Mouse (Mus musculus) heart, embryonic 14.5 days (tissue): ENCODE measurements around the gene Ssx2ip. TPM values are rescaled to one million over a fixed set of nuclear protein-coding genes. Genes with fewer than 3 reads are reported as not detected.

ENCODE experiments used
- ATAC-seq: fragments of 200-750 bp; cut with Nextera tagmentation; 2 replicates; pipeline ENCODE4 v1.8.0; 2017; ENCODE audit warnings: low read depth, moderate TSS enrichment; ENCODE audit not compliant: insufficient number of reproducible peaks, insufficient read depth, low FRiP score
- H3K27ac ChIP-seq, 2 experiments: fragments of 200-500 bp in 1 of 2; fragments of 300-500 bp in 1 of 2; sonication (generic) in 1 of 2; replicated peaks in 1 of 2; 2 replicates each; pipeline ENCODE4 v1.5.1; 2012 to 2014; ENCODE audit warnings: low read depth in 2 of 2, low read length in 2 of 2, control low read depth in 1 of 2, mild to moderate bottlenecking in 1 of 2, mixed read lengths in 1 of 2; ENCODE audit not compliant: control insufficient read depth in 1 of 2, insufficient read depth in 1 of 2
- H3K27me3 ChIP-seq: fragments of 300-500 bp; sonication (generic); 2 replicates; pipeline ENCODE4 v1.6.1; 2014; ENCODE audit warnings: mild to moderate bottlenecking, low read length, control low read depth; ENCODE audit not compliant: control insufficient read depth, insufficient read depth
- H3K36me3 ChIP-seq: fragments of 300-500 bp; sonication (generic); 2 replicates; pipeline ENCODE4 v1.6.1; 2014; ENCODE audit warnings: mild to moderate bottlenecking, control low read depth, low read length, mixed read lengths; ENCODE audit not compliant: control insufficient read depth, insufficient read depth
- H3K4me1 ChIP-seq, 2 experiments: fragments of 200-500 bp in 1 of 2; fragments of 300-500 bp in 1 of 2; sonication (generic) in 1 of 2; 2 replicates each; pipeline ENCODE4 v1.6.1; 2012 to 2014; ENCODE audit warnings: low read length in 2 of 2, control low read depth in 1 of 2, mixed read lengths in 1 of 2; ENCODE audit not compliant: control insufficient read depth in 2 of 2, insufficient read depth in 2 of 2
- H3K4me2 ChIP-seq: fragments of 300-500 bp; sonication (generic); 2 replicates; pipeline ENCODE4 v1.6.1; 2014; ENCODE audit warnings: mild to moderate bottlenecking, low read length
- H3K4me3 ChIP-seq, 2 experiments: fragments of 200-500 bp in 1 of 2; fragments of 300-500 bp in 1 of 2; sonication (generic) in 1 of 2; 2 replicates each; pipeline ENCODE4 v1.5.1; 2012 to 2014; ENCODE audit warnings: low read length in 2 of 2, mild to moderate bottlenecking in 2 of 2, control low read depth in 1 of 2, low read depth in 1 of 2, moderate library complexity in 1 of 2; ENCODE audit not compliant: control insufficient read depth in 1 of 2, insufficient read depth in 1 of 2
- H3K9ac ChIP-seq: fragments of 300-500 bp; sonication (generic); 2 replicates; pipeline ENCODE4 v1.6.1; 2014; ENCODE audit warnings: mild to moderate bottlenecking, low read length
- H3K9me3 ChIP-seq: fragments of 300-500 bp; sonication (generic); 2 replicates; pipeline ENCODE4 v1.6.1; 2016; ENCODE audit warnings: low read length, control low read depth; ENCODE audit not compliant: control insufficient read depth
- WGBS: fragments of 180-500 bp; shearing (Covaris S2); extraction: QIAGEN DNeasy Blood & Tissue Kit; methylation state at CpG from one replicate; pipeline ENCODE4 v1.1.7; 2014; 5-methylcytosine and 5-hydroxymethylcytosine counted together
- polyA plus RNA-seq: library from polyadenylated mRNA; unstranded; fragments of >200 nt; fragmentation: Nextera tagmentation; extraction: Ambion mirVana; gene quantifications from 2 replicates; pipeline ENCODE4 v1.2.1, GENCODE M21; 2014

Ssx2ip gene
- polyA plus RNA-seq, 1 experiment from 2014 or later = 17.1 TPM

DNA sequence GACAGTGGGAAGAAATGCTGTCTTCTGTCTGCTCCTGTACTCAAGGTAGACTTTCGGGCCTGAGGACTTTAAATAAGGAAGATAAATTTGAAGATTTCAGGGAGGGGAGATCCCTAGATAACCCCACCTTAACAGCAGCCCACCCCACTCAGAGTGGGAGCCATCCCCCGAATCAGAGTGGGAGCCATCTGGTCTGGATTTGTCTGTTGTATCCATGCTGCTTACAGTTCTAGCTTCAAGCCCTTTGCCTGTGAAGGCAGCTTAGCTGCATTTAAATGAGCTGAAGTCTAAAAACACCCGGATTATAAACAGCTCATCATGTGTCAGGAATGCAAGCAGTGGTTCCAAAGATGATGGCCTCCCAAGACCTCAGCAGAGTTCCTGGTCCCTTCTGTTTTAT is 17.6 kb upstream of the Ssx2ip start:
- no peaks in the 10 kb centered on the region for H3K27me3 ChIP-seq
- H3K4me1 ChIP-seq = no peaks in the 10 kb centered on the region
- H3K36me3 ChIP-seq = no peaks in the 10 kb centered on the region
- H3K27ac ChIP-seq = no peak overlapping the region
- no peak overlapping the region for H3K9ac ChIP-seq
- no peak overlapping the region for H3K4me2 ChIP-seq
- H3K9me3 ChIP-seq = peaks cover 8% of the 10 kb centered on the region
- 66% methylated on average over 3 of the region's 3 CpGs for WGBS
- ATAC-seq = no peak
- no peak overlapping the region for H3K4me3 ChIP-seq

DNA sequence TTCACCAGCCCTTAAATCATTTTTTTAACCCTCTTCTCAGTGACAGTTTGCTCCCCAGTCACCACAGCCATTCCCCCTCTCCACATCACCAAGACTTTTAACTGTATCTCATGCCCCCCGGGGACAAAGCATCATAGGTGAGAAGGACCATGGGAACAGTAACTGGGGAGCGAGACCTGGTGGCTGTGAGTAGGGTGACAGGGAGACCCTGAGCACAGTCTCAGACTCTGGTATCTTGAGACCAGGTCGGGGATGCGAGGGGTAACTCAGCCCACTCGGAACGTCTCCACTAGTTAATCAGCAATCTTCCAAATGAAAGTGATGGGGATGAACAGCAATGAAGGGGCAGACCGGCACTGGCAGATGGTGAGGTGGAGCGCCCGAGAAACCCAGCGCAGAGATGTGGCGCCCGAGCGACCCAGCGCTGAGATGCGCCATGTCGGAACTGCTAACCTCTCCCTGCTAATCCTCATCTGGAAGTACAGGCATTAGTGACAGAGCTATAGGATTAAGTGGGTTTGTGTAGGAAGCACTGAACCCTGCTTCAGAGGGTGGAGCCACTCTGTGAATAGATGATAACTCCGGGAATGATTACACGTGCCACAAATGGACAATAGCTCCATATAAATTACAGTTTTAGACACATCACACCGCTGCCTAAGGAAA is 11.7 kb upstream of the Ssx2ip start:
- Histone ChIP-seq H3K4me2 (peak overlapping the region; percentile 39; the same call in 1 of the 2 replicates), H3K4me3 (no peak overlapping the region), H3K27ac (no peak overlapping the region), H3K9ac (no peak overlapping the region), H3K36me3 (no peaks in the 10 kb centered on the region), H3K4me1 (peaks cover 0 to 13% of the 10 kb centered on the region in 2 experiments; a peak in 2 of 4 replicates), H3K27me3 (no peaks in the 10 kb centered on the region), H3K9me3 (no peaks in the 10 kb centered on the region)
- 63% methylated on average over 19 of the region's 19 CpGs for WGBS
- ATAC-seq = no peak

DNA sequence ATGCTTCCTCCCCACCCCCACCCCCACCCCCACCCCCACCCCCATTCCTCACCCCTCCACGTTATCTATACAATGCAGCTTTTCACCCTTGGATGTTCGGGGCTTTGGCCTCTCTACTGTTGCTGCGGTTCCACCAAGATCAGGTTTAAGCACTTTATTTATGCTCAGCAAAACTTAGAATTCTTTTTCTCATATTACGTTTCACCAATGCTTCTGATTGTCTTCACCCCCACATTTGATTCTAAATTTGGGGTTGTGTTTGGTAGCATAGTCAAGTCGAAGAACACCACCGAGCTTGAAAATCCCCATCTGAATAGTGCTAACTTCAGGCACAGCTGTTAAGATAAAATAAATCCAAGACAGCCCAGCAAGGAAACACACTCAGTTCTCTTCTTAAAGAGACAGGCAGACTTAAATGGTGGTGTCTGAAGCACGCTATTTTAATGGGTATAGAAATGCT is 10.8 kb upstream of the Ssx2ip start:
- Histone ChIP-seq H3K36me3 (no peaks in the 10 kb centered on the region), H3K4me3 (no peak overlapping the region), H3K4me1 (peaks cover 0 to 13% of the 10 kb centered on the region in 2 experiments; a peak in 2 of 4 replicates), H3K9ac (no peak overlapping the region), H3K27ac (no peak overlapping the region), H3K4me2 (peak overlapping the region; percentile 39), H3K9me3 (no peaks in the 10 kb centered on the region), H3K27me3 (no peaks in the 10 kb centered on the region)
- ATAC-seq = no peak
- WGBS = 17% methylated on average over 7 of the region's 7 CpGs

DNA sequence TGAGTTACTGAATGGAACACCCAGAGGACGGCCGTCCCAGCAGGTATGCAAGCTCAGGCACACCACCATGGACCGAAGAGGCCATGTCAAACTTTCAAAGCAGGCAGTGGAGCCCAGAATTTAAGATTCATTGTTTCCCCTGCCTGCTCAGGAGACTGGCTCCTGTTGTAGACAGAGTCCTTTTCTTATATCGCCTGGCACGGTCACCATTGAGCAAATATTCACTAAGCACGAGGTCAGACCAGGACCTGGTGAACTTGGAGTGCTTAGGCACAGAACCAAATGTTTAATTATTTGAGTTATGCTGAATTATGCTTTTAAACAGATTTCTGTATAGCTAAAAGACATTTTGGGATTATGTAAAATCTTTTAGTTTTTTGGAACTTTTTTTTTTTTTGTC is 8.2 kb upstream of the Ssx2ip start:
- H3K4me3 ChIP-seq = no peak overlapping the region
- H3K9ac ChIP-seq = no peak overlapping the region
- no peaks in the 10 kb centered on the region for H3K9me3 ChIP-seq
- 82% methylated on average over 6 of the region's 6 CpGs for WGBS
- no peak for ATAC-seq
- H3K27me3 ChIP-seq = no peaks in the 10 kb centered on the region
- no peaks in the 10 kb centered on the region for H3K36me3 ChIP-seq
- H3K27ac ChIP-seq = no peak overlapping the region
- H3K4me1 ChIP-seq = peaks cover 0 to 13% of the 10 kb centered on the region in 2 experiments; a peak in 2 of 4 replicates
- H3K4me2 ChIP-seq = no peak overlapping the region

DNA sequence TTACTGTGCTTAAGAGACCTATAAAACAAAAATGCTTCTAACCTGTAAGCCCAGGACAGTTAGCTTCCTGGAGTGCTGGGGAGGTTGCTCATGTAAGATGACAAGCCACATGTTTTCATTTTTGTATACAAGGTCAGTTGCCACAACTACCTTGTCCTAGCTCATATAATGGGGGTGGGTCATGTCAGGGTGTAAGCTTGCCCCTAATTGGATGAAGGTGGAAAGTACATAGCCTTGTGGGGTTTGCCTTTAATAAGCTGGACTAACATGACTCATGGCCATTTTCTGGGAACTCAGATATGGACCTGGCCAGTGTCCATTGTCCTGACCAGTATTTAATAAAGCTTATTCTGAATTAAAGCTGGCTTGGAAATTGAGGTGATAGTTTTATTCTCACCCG is 7.5 kb upstream of the Ssx2ip start:
- H3K9me3 ChIP-seq = no peaks in the 10 kb centered on the region
- 83% methylated on average over 1 of the region's 1 CpGs for WGBS
- H3K27ac ChIP-seq = no peak overlapping the region
- H3K4me3 ChIP-seq = no peak overlapping the region
- H3K4me2 ChIP-seq = no peak overlapping the region
- H3K9ac ChIP-seq = no peak overlapping the region
- H3K27me3 ChIP-seq = no peaks in the 10 kb centered on the region
- no peaks in the 10 kb centered on the region for H3K36me3 ChIP-seq
- H3K4me1 ChIP-seq = peaks cover 0 to 13% of the 10 kb centered on the region in 2 experiments; a peak in 2 of 4 replicates
- ATAC-seq = no peak

DNA sequence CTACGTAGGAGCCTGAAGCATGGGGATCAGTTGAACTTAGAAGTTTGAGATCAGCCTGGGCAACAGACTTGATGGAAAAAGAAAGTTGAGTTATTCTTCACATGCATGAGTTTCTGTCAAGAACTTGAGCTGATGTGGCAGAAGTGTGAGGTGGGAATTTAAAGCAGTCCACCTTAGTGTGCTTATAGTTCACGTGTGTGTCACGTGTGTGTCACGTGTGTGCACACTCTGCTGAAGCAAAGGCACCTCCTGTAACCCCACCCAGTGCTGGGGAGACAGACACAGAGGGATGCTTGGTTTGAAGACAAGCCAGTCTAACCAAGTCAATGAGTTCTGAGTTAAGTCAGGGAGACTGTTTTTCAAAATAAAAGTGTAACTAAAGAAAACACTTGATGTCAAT is 6.6 kb upstream of the Ssx2ip start:
- no peak overlapping the region for H3K4me3 ChIP-seq
- no peaks in the 10 kb centered on the region for H3K36me3 ChIP-seq
- no peak overlapping the region for H3K4me2 ChIP-seq
- ATAC-seq = no peak
- no peak overlapping the region for H3K27ac ChIP-seq
- WGBS = 93% methylated on average over 4 of the region's 4 CpGs
- no peaks in the 10 kb centered on the region for H3K27me3 ChIP-seq
- H3K9ac ChIP-seq = no peak overlapping the region
- peaks cover 4% of the 10 kb centered on the region; the same call in 1 of the 2 replicates for H3K9me3 ChIP-seq
- peaks cover 0 to 10% of the 10 kb centered on the region in 2 experiments; a peak in 2 of 4 replicates for H3K4me1 ChIP-seq

DNA sequence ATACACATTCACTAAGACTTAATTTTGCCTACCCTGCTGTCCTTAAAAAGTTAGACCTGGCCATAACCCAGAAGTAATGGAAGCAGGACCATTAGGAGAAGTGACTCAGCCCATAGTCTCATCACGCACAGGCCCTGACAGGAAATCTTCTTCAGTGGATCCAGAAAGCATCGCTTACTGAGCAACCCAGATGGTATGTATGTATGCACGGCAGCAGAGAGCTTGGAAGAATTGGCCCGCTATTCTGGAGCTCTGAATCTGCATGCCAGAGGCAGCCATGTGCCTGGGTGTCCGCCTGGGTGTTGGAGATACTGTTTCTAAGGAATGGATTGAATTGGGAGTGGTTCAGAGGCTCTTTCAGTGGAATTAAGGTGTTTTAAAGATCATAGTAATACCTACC is 5.2 kb upstream of the Ssx2ip start:
- H3K27ac ChIP-seq = no peak overlapping the region
- whole genome bisulfite sequencing = 81% methylated on average over 5 of the region's 5 CpGs

More for the DNA sequence above, 5.2 kb upstream of the Ssx2ip start:
- H3K27me3 ChIP-seq = no peaks in the 10 kb centered on the region
- H3K4me3 ChIP-seq = no peak overlapping the region
- peaks cover 5% of the 10 kb centered on the region; the same call in 1 of the 2 replicates for H3K9me3 ChIP-seq
- no peak for ATAC-seq
- H3K9ac ChIP-seq = no peak overlapping the region
- H3K4me1 ChIP-seq = peaks cover 2 to 3% of the 10 kb centered on the region in 2 experiments; a peak in 2 of 4 replicates
- no peak overlapping the region for H3K4me2 ChIP-seq
- no peaks in the 10 kb centered on the region for H3K36me3 ChIP-seq
